Mouse (Mus musculus): ENCODE measurements around the gene Efcab1.

- TF ChIP-seq POLR2A (IDR thresholded peaks at IDR 0.05; ENCODE audit: insufficient read length, low read depth) (no peak), E2F4 (IDR thresholded peaks at IDR 0.05; ENCODE audit: insufficient read depth) (no peak)
Observed at GRCm38 (mm10) chr16:14859443-14859842, 47.0 kb upstream of the Efcab1 start.

Measured in myocyte (in vitro differentiated cells).